9 mouse cellular contexts compared by ENCODE assay signal in genomic region chr17:48098528-48098890, GRCm38 (mm10). TPM values are rescaled to one million over a fixed set of nuclear protein-coding genes. Genes with fewer than 3 reads are reported as not detected.
A peak's percentile ranks its signal among the peaks of the same experiment; 100 is the strongest.
DNase-seq lines count a peak whose midpoint lies in the region; ATAC-seq and TF ChIP-seq lines count a peak whose summit lies in the region.
"Had no signal": no experiment of that assay in that cellular context is flagged by ENCODE, and none has a peak within 500 bp of the region (broad histone marks: within the 10 kb centered on the region; RNA-seq: fewer than 3 reads in every experiment).

No protein-coding gene starts in this region.

- H3K4me3 ChIP-seq in lung, embryonic 14.5 days (ENCODE audit: low read depth, low read length): peak overlapping the region; percentile 34; the same call in 1 of the 2 replicates
- H3K4me3 ChIP-seq in forebrain, embryonic 12.5 days (replicated peaks): peak overlapping the region; percentile 25
- peak overlapping the region in 1 of 2 experiments; percentile 3; a peak in 1 of 4 replicates for H3K4me3 ChIP-seq in liver, embryonic 14.5 days (ENCODE audit: insufficient read depth in 1 of 2, low read depth in 2 of 2, low read length in 2 of 2)

- no peak overlapping the region for H3K27ac ChIP-seq in lung, embryonic 14.5 days (ENCODE audit: low read depth)
- H3K27ac ChIP-seq in forebrain, embryonic 12.5 days: no peak overlapping the region
- no peak overlapping the region for H3K27ac ChIP-seq in liver, embryonic 14.5 days

- peaks cover 24% of the 10 kb centered on the region for H3K4me1 ChIP-seq in lung, embryonic 14.5 days (ENCODE audit: insufficient read depth)
- peaks cover 46% of the 10 kb centered on the region for H3K4me1 ChIP-seq in forebrain, embryonic 12.5 days
- H3K4me1 ChIP-seq in liver, embryonic 14.5 days (replicated peaks; ENCODE audit: control insufficient read depth in 2 of 2, insufficient read depth in 2 of 2, low read length in 1 of 2): peaks cover 0 to 2% of the 10 kb centered on the region in 2 experiments; a peak in 1 of 4 replicates

- no peak for TF ChIP-seq CTCF in lung, embryonic 14.5 days (IDR thresholded peaks at IDR 0.05; ENCODE audit: low read depth)
- no peak for TF ChIP-seq CTCF in liver, embryonic 14.5 days (IDR thresholded peaks at IDR 0.05; ENCODE audit: low read depth)

- H3K9me3 ChIP-seq in lung, embryonic 14.5 days (ENCODE audit: low read depth, low read length): no peaks in the 10 kb centered on the region
- 0 out of 2 replicates have a peak, but pooled peaks cover under 1% of the 10 kb centered on the region for H3K9me3 ChIP-seq in forebrain, embryonic 12.5 days
- H3K9me3 ChIP-seq in liver, embryonic 14.5 days (ENCODE audit: control insufficient read depth, low read length): no peaks in the 10 kb centered on the region; the same call in 1 of the 2 replicates

- ATAC-seq in lung, embryonic 14.5 days (ENCODE audit: insufficient read depth): no peak
- no peak for ATAC-seq in forebrain, embryonic 12.5 days (ENCODE audit: low FRiP score)
- ATAC-seq in liver, embryonic 14.5 days (ENCODE audit: insufficient read depth): no peak
- no peak for ATAC-seq in activated CD4-positive, CD25-positive, alpha-beta regulatory T cell, adult 4 months
- ATAC-seq in monocyte, adult 5-6 weeks (replicated peaks; ENCODE audit: insufficient number of reproducible peaks, low FRiP score, low TSS enrichment, poor library complexity, severe bottlenecking): no peak

- no peak overlapping the region for H3K9ac ChIP-seq in lung, embryonic 14.5 days
- no peak overlapping the region for H3K9ac ChIP-seq in forebrain, embryonic 12.5 days
- H3K9ac ChIP-seq in liver, embryonic 14.5 days (replicated peaks): no peak overlapping the region

- H3K4me2 ChIP-seq in lung, embryonic 14.5 days: peak overlapping the region; percentile 81
- H3K4me2 ChIP-seq in forebrain, embryonic 12.5 days: peak overlapping the region; percentile 58
- peak overlapping the region; percentile 41 for H3K4me2 ChIP-seq in liver, embryonic 14.5 days (ENCODE audit: low read depth)

- DNase-seq in lung, embryonic 14.5 days: peak; percentile 44
- DNase-seq in lung, postnatal 10 days: no peak
- DNase-seq in liver, embryonic 14.5 days (ENCODE audit: low read depth in 3 of 3, low spot score in 3 of 3): no peak
- peak; percentile 48 for DNase-seq in splenic B cell, adult 2 months (ENCODE audit: low read depth, low spot score)
- DNase-seq in adrenal gland, postnatal 36 days: no peak

- TF ChIP-seq EP300 in liver, embryonic 14.5 days (IDR thresholded peaks at IDR 0.05; ENCODE audit: low read depth): no peak

- WGBS in lung, embryonic 14.5 days: 2% methylated on average over 19 of the region's 19 CpGs
- under 1% methylated on average over 18 of the region's 19 CpGs for WGBS in forebrain, embryonic 12.5 days
- WGBS in liver, embryonic 14.5 days (ENCODE audit: insufficient replicate concordance): 0% methylated on average over 19 of the region's 19 CpGs

- H3K36me3 ChIP-seq in lung, embryonic 14.5 days (ENCODE audit: insufficient read depth): no peaks in the 10 kb centered on the region
- H3K36me3 ChIP-seq in forebrain, embryonic 12.5 days (replicated peaks): no peaks in the 10 kb centered on the region
- H3K36me3 ChIP-seq in liver, embryonic 14.5 days (replicated peaks; ENCODE audit: control insufficient read depth, insufficient read depth, low read depth): no peaks in the 10 kb centered on the region
- no peaks in the 10 kb centered on the region for H3K36me3 ChIP-seq in splenic B cell, adult 2 months (ENCODE audit: control insufficient read depth, insufficient read depth, low read length, poor library complexity, severe bottlenecking)

- H3K27me3 ChIP-seq in lung, embryonic 14.5 days (ENCODE audit: insufficient read depth, low read length): peaks cover 49% of the 10 kb centered on the region
- H3K27me3 ChIP-seq in forebrain, embryonic 12.5 days: peaks cover 81% of the 10 kb centered on the region
- H3K27me3 ChIP-seq in liver, embryonic 14.5 days (ENCODE audit: control insufficient read depth, insufficient read depth, low read length): peaks cover 68% of the 10 kb centered on the region
- H3K27me3 ChIP-seq in splenic B cell, adult 2 months (ENCODE audit: control insufficient read depth, insufficient read depth, low read length, poor library complexity, severe bottlenecking): no peaks in the 10 kb centered on the region

RNA-seq across cellular contexts. Expression of gene 1700067P10Rik, which starts 9.4 kb away (rescaled TPM):
- polyA plus RNA-seq in lung, embryonic 14.5 days (2014; fragmentation: Nextera tagmentation; extraction: Ambion mirVana): not detected in 2 replicates
- not detected in 2 replicates for polyA plus RNA-seq in forebrain, embryonic 12.5 days (2016; fragmentation: Nextera tagmentation; extraction: Ambion mirVana)
- polyA plus RNA-seq in liver, embryonic 14.5 days (2012; rRNA removed): not detected in 2 replicates
- not detected in 2 replicates for polyA plus RNA-seq in liver, embryonic 14.5 days (2014; fragmentation: Nextera tagmentation; extraction: Ambion mirVana)
- not detected for polyA plus RNA-seq in activated CD4-positive, CD25-positive, alpha-beta regulatory T cell, adult 4 months (2017; shearing (Covaris generic))
- total RNA-seq in adrenal gland, postnatal 36 days (2021): not detected
- not detected in 3 replicates for total RNA-seq in monocyte, adult 5-6 weeks (2017)
- total RNA-seq: liver, adult 2 months had no signal
- polyA plus RNA-seq: liver, adult 2 months had no signal

RNA-seq across cellular contexts. Expression of gene 9830107B12Rik, which starts 47.6 kb away (rescaled TPM):
- polyA plus RNA-seq in lung, embryonic 14.5 days (2014; fragmentation: Nextera tagmentation; extraction: Ambion mirVana): not detected in 2 replicates
- not detected in 2 replicates for polyA plus RNA-seq in forebrain, embryonic 12.5 days (2016; fragmentation: Nextera tagmentation; extraction: Ambion mirVana)
- 0.08 and 0.19 TPM in 2 replicates for polyA plus RNA-seq in liver, embryonic 14.5 days (2012; rRNA removed)
- 0.18 and 0.33 TPM in 2 replicates for polyA plus RNA-seq in liver, embryonic 14.5 days (2014; fragmentation: Nextera tagmentation; extraction: Ambion mirVana)
- not detected for polyA plus RNA-seq in activated CD4-positive, CD25-positive, alpha-beta regulatory T cell, adult 4 months (2017; shearing (Covaris generic))
- not detected for total RNA-seq in adrenal gland, postnatal 36 days (2021)
- 1.1 to 8.9 TPM (median 6.9 TPM) in 3 replicates for total RNA-seq in monocyte, adult 5-6 weeks (2017)
- total RNA-seq: liver, adult 2 months had no signal
- polyA plus RNA-seq: liver, adult 2 months had no signal

Comparison
In these comparisons a context has a peak if more than half of its experiments do, and no peak if none do; other contexts are left out.
1. DNase-seq: peak in lung, embryonic 14.5 days (single experiment) and splenic B cell, adult 2 months (single experiment); none in lung, postnatal 10 days (single experiment), liver, embryonic 14.5 days (0 of 3) and adrenal gland, postnatal 36 days (0 of 2).
2. Peak in every context shown above with its lines, with median percentiles within 50 percentile points of each other: H3K4me2 ChIP-seq.